Mouse (Mus musculus): Measurements from ENCODE around the gene Esam. TPM values are rescaled to one million over a fixed set of nuclear protein-coding genes. Genes with fewer than 3 reads are reported as not detected.

Esam gene
- polyA plus RNA-seq, 1 experiment from 2014 or later = 28.6 TPM

DNA sequence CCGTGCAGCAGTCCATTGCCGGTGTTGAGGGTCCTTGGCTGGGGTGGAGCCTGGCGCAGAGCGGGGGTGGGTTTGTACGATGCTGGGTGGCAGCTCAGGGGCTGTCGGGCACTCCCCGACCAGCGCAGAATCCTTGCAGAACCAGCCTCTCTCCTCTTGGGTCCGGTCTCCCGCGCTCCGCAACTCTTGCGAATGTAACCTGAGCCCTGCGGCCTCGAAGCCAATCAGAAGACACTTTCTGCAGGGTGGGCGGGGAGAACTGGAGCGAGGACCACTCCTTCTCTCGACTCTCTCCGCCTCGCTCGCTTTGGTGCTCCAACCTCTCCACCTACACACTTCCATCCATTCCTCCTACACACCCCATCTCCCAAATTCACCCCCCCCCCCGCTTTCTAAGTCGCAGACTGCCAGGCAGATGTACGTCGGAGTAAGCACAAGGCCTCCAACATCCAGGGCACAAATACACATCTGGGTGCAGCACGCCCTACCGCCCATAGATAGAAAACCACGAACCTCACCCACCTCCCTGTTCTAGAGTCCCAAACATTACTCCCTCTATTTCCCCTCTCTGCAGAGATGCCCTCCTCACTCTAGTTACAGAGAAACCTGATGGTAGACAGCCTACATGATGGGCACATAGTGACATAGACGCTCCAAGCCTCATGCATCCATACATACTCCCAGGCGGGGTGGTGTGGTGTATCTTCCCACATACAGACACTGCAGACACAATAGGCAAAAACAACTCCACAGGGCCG, 24.8 kb downstream of the Esam start, which contains the start of gene Nrgn:
TSS of gene Nrgn (minus strand) at position 369 of the 758 bp plus-strand sequence.
- peak; percentile 87 for ATAC-seq
- H3K9ac ChIP-seq (ENCODE audit: low read depth, low read length) = no peak within 1 kb of the TSS
- 4% methylated on average over 31 of the region's 31 CpGs for WGBS

DNA sequence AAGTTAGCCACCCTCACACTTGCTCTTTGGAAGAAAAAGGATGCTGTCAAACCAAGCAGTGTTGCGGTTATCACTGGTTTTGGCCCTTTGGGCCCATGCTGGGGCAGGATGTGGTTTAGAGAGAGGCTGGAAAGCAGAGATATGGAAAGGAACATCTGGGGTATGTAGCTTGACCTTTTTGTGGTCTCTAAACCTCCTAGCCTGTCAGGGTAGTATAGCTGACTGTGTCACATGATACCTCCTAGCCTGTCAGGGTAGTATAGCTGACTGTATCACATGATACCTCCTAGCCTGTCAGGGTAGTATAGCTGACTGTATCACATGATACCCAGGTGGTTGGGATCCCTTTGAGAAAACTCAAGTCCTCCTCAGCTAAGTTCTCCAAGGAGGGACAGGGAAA, 26.4 kb downstream of the Esam start:
- H3K4me3 ChIP-seq (ENCODE audit: low read depth, low read length) = no peak overlapping the region
- 0 out of 2 replicates have a peak, but pooled peaks cover 4% of the 10 kb centered on the region for H3K4me1 ChIP-seq (replicated peaks; ENCODE audit: control insufficient read depth, insufficient read depth, low read length)
- WGBS = 92% methylated on average over 1 of the region's 1 CpGs
- no peak for TF ChIP-seq CTCF (IDR thresholded peaks at IDR 0.05; ENCODE audit: low read depth)
- no peak overlapping the region for H3K27ac ChIP-seq (ENCODE audit: low read depth, low read length)
- ATAC-seq = no peak
- H3K36me3 ChIP-seq (ENCODE audit: control insufficient read depth, insufficient read depth) = no peaks in the 10 kb centered on the region
- H3K4me2 ChIP-seq (replicated peaks; ENCODE audit: low read depth) = no peak overlapping the region
- H3K9me3 ChIP-seq (ENCODE audit: control insufficient read depth) = no peaks in the 10 kb centered on the region
- H3K27me3 ChIP-seq (replicated peaks; ENCODE audit: control insufficient read depth, insufficient read depth, low read length) = peaks cover 28% of the 10 kb centered on the region
- no peak overlapping the region for H3K9ac ChIP-seq (ENCODE audit: low read depth, low read length)

More for the DNA sequence above, 24.8 kb downstream of the Esam start, which contains the start of gene Nrgn:
- Histone ChIP-seq H3K4me3 (ENCODE audit: low read depth, low read length) (peak within 1 kb of the TSS; percentile 34), H3K9me3 (ENCODE audit: control insufficient read depth) (no peaks in the 10 kb centered on the region), H3K4me1 (replicated peaks; ENCODE audit: control insufficient read depth, insufficient read depth, low read length) (0 out of 2 replicates have a peak, but pooled peaks cover 4% of the 10 kb centered on the region), H3K27me3 (replicated peaks; ENCODE audit: control insufficient read depth, insufficient read depth, low read length) (peaks cover 28% of the 10 kb centered on the region), H3K4me2 (replicated peaks; ENCODE audit: low read depth) (peak within 1 kb of the TSS; percentile 65), H3K36me3 (ENCODE audit: control insufficient read depth, insufficient read depth) (no peaks in the 10 kb centered on the region), H3K27ac (ENCODE audit: low read depth, low read length) (no peak within 1 kb of the TSS)
- no peak for TF ChIP-seq CTCF (IDR thresholded peaks at IDR 0.05; ENCODE audit: low read depth)

DNA sequence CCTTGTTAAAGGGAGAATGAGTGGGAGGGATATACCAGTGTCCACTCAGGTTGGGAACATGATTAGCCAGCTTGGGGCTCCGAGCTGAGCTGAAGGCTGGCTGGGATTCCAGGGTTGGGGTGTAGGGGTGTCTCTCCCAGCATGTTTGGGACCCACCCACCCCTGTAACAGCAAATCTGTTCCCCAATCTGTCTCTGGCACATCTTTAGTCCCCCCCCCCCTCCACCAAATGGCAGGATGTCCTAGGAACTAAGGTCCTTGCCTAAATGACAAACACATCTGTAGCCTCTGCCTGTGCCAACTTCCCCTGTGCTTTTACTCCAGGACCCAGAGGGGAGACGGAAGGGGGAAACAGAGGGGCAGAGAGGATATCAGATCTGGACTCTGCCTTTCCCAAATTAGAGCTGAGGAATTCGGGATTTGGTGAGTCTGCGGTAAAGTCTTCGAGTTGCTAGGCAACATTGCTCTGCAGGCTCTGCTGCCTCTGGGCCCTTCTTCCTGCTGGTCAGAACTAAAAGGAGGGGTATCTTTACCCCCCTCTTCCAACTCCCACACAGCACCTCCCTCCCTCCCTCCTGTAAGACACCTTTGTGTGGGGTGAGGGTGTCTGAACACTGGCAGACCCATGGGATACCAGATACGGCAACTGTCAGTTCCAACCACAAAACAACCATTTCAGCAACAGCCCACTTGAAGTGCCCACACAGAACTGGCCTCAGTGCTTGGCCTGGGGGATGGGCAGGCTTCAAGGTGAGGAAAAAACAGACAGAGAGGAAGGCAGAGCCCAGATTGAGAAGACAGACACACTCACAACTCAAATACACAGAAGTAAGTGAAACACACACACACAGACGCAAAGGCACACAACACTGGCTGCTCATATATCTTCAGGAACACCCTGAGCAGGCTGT, 27.2 kb downstream of the Esam start, which contains the start of gene Siae:
TSS of gene Siae (plus strand) at position 861 of the 911 bp plus-strand sequence.
- H3K4me1 ChIP-seq (replicated peaks; ENCODE audit: control insufficient read depth, insufficient read depth, low read length) = 0 out of 2 replicates have a peak, but pooled peaks cover 4% of the 10 kb centered on the region
- WGBS = 28% methylated on average over 7 of the region's 7 CpGs
- no peak within 1 kb of the TSS for H3K4me2 ChIP-seq (replicated peaks; ENCODE audit: low read depth)
- no peak within 1 kb of the TSS for H3K9ac ChIP-seq (ENCODE audit: low read depth, low read length)
- no peak within 1 kb of the TSS for H3K27ac ChIP-seq (ENCODE audit: low read depth, low read length)
- H3K36me3 ChIP-seq (ENCODE audit: control insufficient read depth, insufficient read depth) = no peaks in the 10 kb centered on the region
- no peaks in the 10 kb centered on the region for H3K9me3 ChIP-seq (ENCODE audit: control insufficient read depth)
- peaks cover 28% of the 10 kb centered on the region for H3K27me3 ChIP-seq (replicated peaks; ENCODE audit: control insufficient read depth, insufficient read depth, low read length)
- no peak within 1 kb of the TSS for H3K4me3 ChIP-seq (ENCODE audit: low read depth, low read length)
- ATAC-seq = no peak
- no peak for TF ChIP-seq CTCF (IDR thresholded peaks at IDR 0.05; ENCODE audit: low read depth)

- 0 out of 2 replicates have a peak, but pooled peaks cover 4% of the 10 kb centered on the region for H3K4me1 ChIP-seq (replicated peaks; ENCODE audit: control insufficient read depth, insufficient read depth, low read length)
- H3K9ac ChIP-seq (ENCODE audit: low read depth, low read length) = no peak overlapping the region
- H3K4me2 ChIP-seq (replicated peaks; ENCODE audit: low read depth) = no peak overlapping the region
- no peak overlapping the region for H3K27ac ChIP-seq (ENCODE audit: low read depth, low read length)
- no peak overlapping the region for H3K4me3 ChIP-seq (ENCODE audit: low read depth, low read length)
- ATAC-seq = no peak
- no peaks in the 10 kb centered on the region for H3K36me3 ChIP-seq (ENCODE audit: control insufficient read depth, insufficient read depth)
- TF ChIP-seq CTCF (IDR thresholded peaks at IDR 0.05; ENCODE audit: low read depth) = no peak
- no peaks in the 10 kb centered on the region for H3K9me3 ChIP-seq (ENCODE audit: control insufficient read depth)
- peaks cover 22% of the 10 kb centered on the region for H3K27me3 ChIP-seq (replicated peaks; ENCODE audit: control insufficient read depth, insufficient read depth, low read length)
- 81% methylated on average over 3 of the region's 3 CpGs for WGBS
Observed at GRCm38 (mm10) chr9:37556366-37556765, 28.5 kb downstream of the Esam start.

GRCm38 (mm10) chr9:37560617-37561016, 32.7 kb downstream of the Esam start:
- no peak overlapping the region for H3K27ac ChIP-seq (ENCODE audit: low read depth, low read length)
- H3K36me3 ChIP-seq (ENCODE audit: control insufficient read depth, insufficient read depth) = no peaks in the 10 kb centered on the region
- no peaks in the 10 kb centered on the region for H3K27me3 ChIP-seq (replicated peaks; ENCODE audit: control insufficient read depth, insufficient read depth, low read length)
- H3K9ac ChIP-seq (ENCODE audit: low read depth, low read length) = no peak overlapping the region
- no peaks in the 10 kb centered on the region for H3K4me1 ChIP-seq (replicated peaks; ENCODE audit: control insufficient read depth, insufficient read depth, low read length)
- ATAC-seq = no peak
- 88% methylated on average over 2 of the region's 2 CpGs for WGBS
- H3K4me3 ChIP-seq (ENCODE audit: low read depth, low read length) = no peak overlapping the region
- H3K9me3 ChIP-seq (ENCODE audit: control insufficient read depth) = no peaks in the 10 kb centered on the region
- H3K4me2 ChIP-seq (replicated peaks; ENCODE audit: low read depth) = no peak overlapping the region
- no peak for TF ChIP-seq CTCF (IDR thresholded peaks at IDR 0.05; ENCODE audit: low read depth)

DNA sequence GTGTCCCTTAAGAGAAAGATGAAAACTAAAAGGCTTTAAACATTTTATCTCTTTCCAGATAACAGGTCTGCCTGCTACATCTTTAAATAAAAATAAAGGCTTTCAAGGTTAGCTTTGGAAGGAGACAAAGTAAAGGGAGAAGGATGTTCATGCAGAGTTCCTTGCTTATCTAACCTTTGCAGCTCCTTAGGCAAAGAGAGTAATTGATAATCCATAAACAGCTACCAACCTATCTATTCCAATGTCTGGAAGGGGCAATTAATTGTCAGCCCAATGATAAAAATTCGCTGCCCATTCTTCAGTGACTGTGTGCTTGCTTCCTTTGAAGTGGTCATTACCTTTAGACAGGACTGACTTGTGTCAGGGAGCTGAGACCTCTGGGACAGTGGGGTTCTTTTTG, 35.9 kb downstream of the Esam start:
- Histone ChIP-seq H3K9ac (ENCODE audit: low read depth, low read length) (no peak overlapping the region), H3K4me3 (ENCODE audit: low read depth, low read length) (no peak overlapping the region), H3K4me1 (replicated peaks; ENCODE audit: control insufficient read depth, insufficient read depth, low read length) (peaks cover 6% of the 10 kb centered on the region; the same call in 1 of the 2 replicates), H3K4me2 (replicated peaks; ENCODE audit: low read depth) (no peak overlapping the region), H3K27me3 (replicated peaks; ENCODE audit: control insufficient read depth, insufficient read depth, low read length) (no peaks in the 10 kb centered on the region), H3K27ac (ENCODE audit: low read depth, low read length) (no peak overlapping the region), H3K36me3 (ENCODE audit: control insufficient read depth, insufficient read depth) (no peaks in the 10 kb centered on the region), H3K9me3 (ENCODE audit: control insufficient read depth) (no peaks in the 10 kb centered on the region)
- WGBS = 43% methylated on average over 1 of the region's 1 CpGs
- no peak for TF ChIP-seq CTCF (IDR thresholded peaks at IDR 0.05; ENCODE audit: low read depth)
- no peak for ATAC-seq
